18 mouse cellular contexts compared by ENCODE assay signal in genomic region chr8:115824478-115824785, GRCm38 (mm10).
"Had no signal": no experiment of that assay in that cellular context is flagged by ENCODE, and none has a peak within 500 bp of the region (broad histone marks: within the 10 kb centered on the region; RNA-seq: fewer than 3 reads in every experiment).

No protein-coding gene starts in this region.

- H3K4me2 ChIP-seq: limb, embryonic 15.5 days; liver, embryonic 13.5 days; midbrain, embryonic 12.5 days; midbrain, embryonic 15.5 days; neural tube, embryonic 12.5 days; neural tube, embryonic 15.5 days had no signal

- H3K9ac ChIP-seq: limb, embryonic 15.5 days; liver, embryonic 13.5 days; midbrain, embryonic 12.5 days; midbrain, embryonic 15.5 days; neural tube, embryonic 12.5 days; neural tube, embryonic 15.5 days had no signal

- H3K4me1 ChIP-seq: midbrain, embryonic 12.5 days; midbrain, embryonic 15.5 days; neural tube, embryonic 12.5 days; neural tube, embryonic 15.5 days had no signal

- DNase-seq: layer of hippocampus, adult 9-11 months; liver, embryonic 13.5 days; lung, adult 2 months; lung, postnatal 14 days; right cerebral cortex, adult 18-20 months; right cerebral cortex, postnatal 14 days; right cerebral cortex, postnatal 4 days; thymus, adult 2 months; thymus, postnatal 14 days; thymus, postnatal 4 days had no signal

- ATAC-seq: midbrain, embryonic 15.5 days had no signal

- H3K9me3 ChIP-seq: limb, embryonic 15.5 days; liver, embryonic 13.5 days; midbrain, embryonic 12.5 days; midbrain, embryonic 15.5 days; neural tube, embryonic 12.5 days; neural tube, embryonic 15.5 days had no signal

- H3K27me3 ChIP-seq: limb, embryonic 15.5 days; liver, embryonic 13.5 days; midbrain, embryonic 12.5 days; midbrain, embryonic 15.5 days; neural tube, embryonic 12.5 days; neural tube, embryonic 15.5 days had no signal

- H3K36me3 ChIP-seq: limb, embryonic 15.5 days; liver, embryonic 13.5 days; midbrain, embryonic 12.5 days; midbrain, embryonic 15.5 days; neural tube, embryonic 12.5 days; neural tube, embryonic 15.5 days had no signal

- H3K27ac ChIP-seq: layer of hippocampus, adult 2 months; limb, embryonic 15.5 days; liver, embryonic 13.5 days; macrophage; midbrain, embryonic 12.5 days; midbrain, embryonic 15.5 days; neural tube, embryonic 12.5 days; neural tube, embryonic 15.5 days; stomach, postnatal 0 days had no signal

- H3K4me3 ChIP-seq: layer of hippocampus, adult 2 months; limb, embryonic 15.5 days; liver, embryonic 13.5 days; midbrain, embryonic 12.5 days; midbrain, embryonic 15.5 days; neural tube, embryonic 12.5 days; neural tube, embryonic 15.5 days had no signal
